Mouse (Mus musculus) hindbrain, embryonic 11.5 days (tissue): ENCODE measurements around the gene Sirt5. TPM values are rescaled to one million over a fixed set of nuclear protein-coding genes. Genes with fewer than 3 reads are reported as not detected.
A peak's percentile ranks its signal among the peaks of the same experiment; 100 is the strongest.

Experiments used
- ATAC-seq: fragments of 200-750 bp; cut with Nextera tagmentation; 2 replicates; pipeline ENCODE4 v1.8.0; 2017; ENCODE audit warnings: mild to moderate bottlenecking, moderate TSS enrichment, moderate library complexity; ENCODE audit not compliant: low FRiP score
- DNase-seq: peaks from one replicate; pipeline ENCODE4 v3.0.0-alpha.2; 2015; ENCODE audit warnings: low spot score
- H3K27ac ChIP-seq: fragments of 300-500 bp; sonication (generic); 2 replicates; pipeline ENCODE4 v1.5.1; 2014; ENCODE audit warnings: mild to moderate bottlenecking, low read depth, low read length
- H3K27me3 ChIP-seq: fragments of 300-500 bp; sonication (generic); 2 replicates; pipeline ENCODE4 v1.6.1; 2014; ENCODE audit warnings: mild to moderate bottlenecking, low read length, moderate library complexity, mixed read lengths; ENCODE audit not compliant: control insufficient read depth, insufficient read depth
- H3K36me3 ChIP-seq: fragments of 300-500 bp; sonication (generic); 2 replicates; pipeline ENCODE4 v1.6.1; 2014; ENCODE audit warnings: mild to moderate bottlenecking, low read length, moderate library complexity, mixed read lengths; ENCODE audit not compliant: control insufficient read depth, insufficient read depth
- H3K4me1 ChIP-seq: fragments of 300-500 bp; sonication (generic); replicated peaks from 2 replicates; pipeline ENCODE4 v1.6.1; 2014; ENCODE audit warnings: low read length, mixed read lengths; ENCODE audit not compliant: control insufficient read depth, insufficient read depth
- H3K4me2 ChIP-seq: fragments of 300-500 bp; sonication (generic); replicated peaks from 2 replicates; pipeline ENCODE4 v1.6.1; 2014; ENCODE audit warnings: mild to moderate bottlenecking, low read depth, low read length
- H3K4me3 ChIP-seq: fragments of 300-500 bp; sonication (generic); 2 replicates; pipeline ENCODE4 v1.5.1; 2014; ENCODE audit warnings: low read depth, low read length
- H3K9ac ChIP-seq: fragments of 300-500 bp; sonication (generic); 2 replicates; pipeline ENCODE4 v1.6.1; 2014; ENCODE audit warnings: low read depth, low read length
- H3K9me3 ChIP-seq: fragments of 300-500 bp; sonication (generic); 2 replicates; pipeline ENCODE4 v1.6.1; 2016; ENCODE audit warnings: low read length; ENCODE audit not compliant: control insufficient read depth
- WGBS: fragments of 180-500 bp; shearing (Covaris S2); extraction: QIAGEN DNeasy Blood & Tissue Kit; methylation state at CpG from one replicate; pipeline ENCODE4 v1.1.7; 2014; 5-methylcytosine and 5-hydroxymethylcytosine counted together
- polyA plus RNA-seq: library from polyadenylated mRNA; unstranded; fragments of >200 nt; fragmentation: Nextera tagmentation; extraction: Ambion mirVana; gene quantifications from 2 replicates; pipeline ENCODE4 v1.2.1, GENCODE M21; 2014

Gene Sirt5
- 23.7 and 25.6 TPM in 2 replicates for polyA plus RNA-seq

DNA sequence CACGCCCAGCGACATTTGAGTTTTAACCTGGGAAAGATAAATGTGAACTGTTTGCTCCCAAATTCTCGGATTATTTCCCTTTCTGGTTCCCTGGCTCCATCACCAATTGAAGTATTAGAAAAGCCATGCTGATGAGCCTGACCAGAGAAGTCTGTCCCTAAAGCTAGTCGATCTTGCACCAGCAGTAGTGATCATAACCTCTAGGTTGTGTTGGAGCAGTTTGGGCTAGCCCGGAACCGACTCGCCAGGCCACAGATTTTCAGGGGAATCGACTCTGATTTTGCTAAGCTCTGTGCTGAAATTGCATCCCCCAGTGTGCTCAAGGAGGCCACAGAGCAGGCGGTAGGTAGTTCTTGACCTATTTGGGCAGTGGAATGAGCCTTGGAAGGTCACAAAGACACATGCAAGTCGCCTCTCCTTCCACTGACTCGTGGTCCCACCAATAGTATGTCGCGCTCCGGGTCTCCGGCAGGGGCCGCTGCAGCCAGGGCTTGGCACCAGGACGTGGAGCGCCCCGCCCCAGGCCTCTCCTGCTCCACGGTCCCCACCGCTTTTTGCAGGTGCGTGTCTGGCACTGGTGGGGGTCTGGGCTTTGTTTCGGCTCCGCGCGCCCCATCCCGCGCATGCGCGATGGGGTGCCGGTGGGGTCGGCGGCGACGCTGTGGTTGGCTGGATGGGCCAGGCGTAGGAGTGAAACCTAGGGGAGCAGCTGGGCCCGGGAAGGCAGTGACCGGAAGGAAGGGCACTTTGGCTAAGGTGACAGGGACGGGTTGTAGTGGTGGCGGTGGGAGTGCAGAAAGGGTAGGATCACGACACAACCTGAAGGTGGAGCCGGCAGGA is at the start of gene Sirt5:
Sirt5 (plus strand) TSS at position 512 of the 840 bp plus-strand sequence.
- Histone ChIP-seq H3K27ac (peak within 1 kb of the TSS; percentile 67), H3K36me3 (no peaks in the 10 kb centered on the region), H3K4me3 (peak within 1 kb of the TSS; percentile 55), H3K4me2 (peak within 1 kb of the TSS; percentile 81), H3K9ac (peak within 1 kb of the TSS; percentile 80), H3K9me3 (no peaks in the 10 kb centered on the region), H3K27me3 (no peaks in the 10 kb centered on the region), H3K4me1 (no peaks in the 10 kb centered on the region)
- ATAC-seq (peak; percentile 96), DNase-seq (peak; percentile 95)
- 14% methylated on average over 42 of the region's 42 CpGs for WGBS

DNA sequence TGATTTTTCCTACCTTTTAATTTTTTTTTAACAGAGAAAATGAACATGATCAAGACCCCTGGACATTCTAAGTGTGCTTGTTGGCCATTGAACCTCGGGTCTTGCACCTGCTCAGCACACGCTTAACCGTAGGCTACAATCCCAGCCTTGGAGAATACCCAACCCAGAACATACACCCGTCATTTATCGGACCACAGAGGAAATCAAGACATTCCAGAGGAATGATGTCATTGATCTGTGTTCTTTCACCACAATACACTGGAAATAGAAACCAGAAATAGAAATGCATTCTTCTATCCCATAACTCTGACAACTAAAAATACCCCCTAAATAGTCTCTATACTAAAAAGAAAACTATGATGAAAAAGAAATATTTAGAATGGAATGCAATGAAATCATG is 47.9 kb upstream of the Sirt5 start:
- no peaks in the 10 kb centered on the region for H3K4me1 ChIP-seq
- H3K4me3 ChIP-seq: no peak overlapping the region
- 75% methylated on average over 5 of the region's 5 CpGs for WGBS
- H3K27ac ChIP-seq: no peak overlapping the region
- ATAC-seq (no peak), DNase-seq (no peak)
- H3K27me3 ChIP-seq: no peaks in the 10 kb centered on the region
- H3K9me3 ChIP-seq: no peaks in the 10 kb centered on the region
- H3K36me3 ChIP-seq: no peaks in the 10 kb centered on the region
- H3K9ac ChIP-seq: no peak overlapping the region
- no peak overlapping the region for H3K4me2 ChIP-seq

GRCm38 (mm10) chr13:43319396-43319795 is 45.9 kb upstream of the Sirt5 start:
- Histone ChIP-seq H3K9me3 (no peaks in the 10 kb centered on the region), H3K4me1 (no peaks in the 10 kb centered on the region), H3K27ac (no peak overlapping the region), H3K4me3 (no peak overlapping the region), H3K4me2 (no peak overlapping the region), H3K9ac (no peak overlapping the region), H3K36me3 (no peaks in the 10 kb centered on the region), H3K27me3 (no peaks in the 10 kb centered on the region)
- DNase-seq (no peak), ATAC-seq (no peak)
- 78% methylated on average over 3 of the region's 3 CpGs for WGBS

- DNase-seq: no peak
These were observed 43.8 kb upstream of the Sirt5 start for GRCm38 (mm10) chr13:43321492-43321891.

GRCm38 (mm10) chr13:43325427-43325826 is 39.9 kb upstream of the Sirt5 start:
- Histone ChIP-seq H3K36me3 (no peaks in the 10 kb centered on the region), H3K9ac (no peak overlapping the region), H3K27ac (no peak overlapping the region), H3K4me3 (no peak overlapping the region), H3K27me3 (no peaks in the 10 kb centered on the region), H3K4me1 (no peaks in the 10 kb centered on the region), H3K9me3 (no peaks in the 10 kb centered on the region), H3K4me2 (no peak overlapping the region)
- DNase-seq (no peak), ATAC-seq (no peak)
- 78% methylated on average over 1 of the region's 1 CpGs for WGBS

More at GRCm38 (mm10) chr13:43321492-43321891, 43.8 kb upstream of the Sirt5 start:
- H3K9ac ChIP-seq: no peak overlapping the region
- H3K9me3 ChIP-seq: no peaks in the 10 kb centered on the region
- 87% methylated on average over 2 of the region's 2 CpGs for WGBS
- no peaks in the 10 kb centered on the region for H3K27me3 ChIP-seq
- H3K4me1 ChIP-seq: no peaks in the 10 kb centered on the region
- no peak overlapping the region for H3K27ac ChIP-seq
- H3K4me3 ChIP-seq: no peak overlapping the region
- H3K4me2 ChIP-seq: no peak overlapping the region
- no peaks in the 10 kb centered on the region for H3K36me3 ChIP-seq
- no peak for ATAC-seq

DNA sequence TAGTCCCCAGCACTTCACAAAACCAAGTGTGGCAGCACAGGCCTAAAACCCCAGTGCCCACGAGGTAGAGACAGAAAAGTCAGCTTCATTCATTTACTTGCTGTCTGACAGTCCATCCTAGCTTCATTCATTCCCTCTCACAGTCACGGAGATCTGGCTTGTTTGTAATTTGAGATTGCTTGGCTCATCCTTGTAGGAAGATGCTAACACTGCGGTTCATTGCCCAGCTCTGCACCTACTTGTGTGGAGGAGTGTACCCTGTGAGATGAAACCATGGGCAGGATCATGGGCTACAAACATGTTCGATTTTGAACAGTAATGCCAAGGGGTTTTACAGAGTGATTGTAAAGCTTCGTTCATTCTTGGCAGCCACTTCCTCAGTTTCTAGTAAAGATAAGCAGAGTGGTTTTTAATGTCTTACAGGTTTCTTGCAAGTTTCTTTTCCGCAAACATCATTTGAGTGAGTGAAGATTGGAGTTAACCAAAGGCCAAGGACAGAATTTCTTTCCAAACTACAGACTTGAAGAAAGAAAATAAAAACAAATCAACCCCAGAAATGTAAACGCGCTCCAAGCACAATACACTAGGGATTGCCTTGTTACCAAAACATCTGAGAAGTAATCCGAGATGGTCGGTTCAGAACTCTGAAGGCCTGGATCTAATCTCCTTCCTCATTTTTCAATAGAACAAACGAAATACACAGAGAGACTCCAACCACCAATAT is 33.4 kb upstream of the Sirt5 start:
- H3K27ac ChIP-seq: no peak overlapping the region
- 58% methylated on average over 11 of the region's 11 CpGs for WGBS
- no peaks in the 10 kb centered on the region for H3K9me3 ChIP-seq
- H3K4me2 ChIP-seq: no peak overlapping the region
- ATAC-seq: no peak
- no peaks in the 10 kb centered on the region for H3K4me1 ChIP-seq
- no peak overlapping the region for H3K9ac ChIP-seq
- H3K27me3 ChIP-seq: no peaks in the 10 kb centered on the region
- no peak for DNase-seq
- no peak overlapping the region for H3K4me3 ChIP-seq
- no peaks in the 10 kb centered on the region for H3K36me3 ChIP-seq

DNA sequence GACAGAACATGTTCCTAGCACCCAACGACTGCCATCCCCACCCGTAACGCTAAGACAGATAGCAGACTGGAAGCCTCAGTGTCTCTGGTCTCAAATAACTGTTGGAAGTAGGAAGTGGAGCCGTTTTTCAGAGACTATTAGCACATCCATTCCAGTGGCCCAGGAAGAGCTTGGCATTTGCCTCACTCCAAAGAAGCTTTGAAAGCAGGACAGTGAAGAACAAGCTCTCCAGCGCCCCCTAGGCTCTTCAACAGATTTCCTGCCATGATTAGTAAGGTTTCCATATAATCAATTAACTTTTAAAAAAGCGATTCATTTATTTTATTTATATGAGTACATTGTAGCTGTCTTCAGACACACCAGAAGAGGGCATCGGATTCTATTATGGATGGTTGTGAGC is 32.7 kb upstream of the Sirt5 start:
- ATAC-seq: no peak
- Histone ChIP-seq H3K9me3 (no peaks in the 10 kb centered on the region), H3K4me1 (no peaks in the 10 kb centered on the region), H3K36me3 (no peaks in the 10 kb centered on the region), H3K4me2 (no peak overlapping the region), H3K27me3 (no peaks in the 10 kb centered on the region), H3K9ac (no peak overlapping the region), H3K4me3 (no peak overlapping the region), H3K27ac (no peak overlapping the region)
- 49% methylated on average over 7 of the region's 7 CpGs for WGBS
- DNase-seq: peak; percentile 55

DNA sequence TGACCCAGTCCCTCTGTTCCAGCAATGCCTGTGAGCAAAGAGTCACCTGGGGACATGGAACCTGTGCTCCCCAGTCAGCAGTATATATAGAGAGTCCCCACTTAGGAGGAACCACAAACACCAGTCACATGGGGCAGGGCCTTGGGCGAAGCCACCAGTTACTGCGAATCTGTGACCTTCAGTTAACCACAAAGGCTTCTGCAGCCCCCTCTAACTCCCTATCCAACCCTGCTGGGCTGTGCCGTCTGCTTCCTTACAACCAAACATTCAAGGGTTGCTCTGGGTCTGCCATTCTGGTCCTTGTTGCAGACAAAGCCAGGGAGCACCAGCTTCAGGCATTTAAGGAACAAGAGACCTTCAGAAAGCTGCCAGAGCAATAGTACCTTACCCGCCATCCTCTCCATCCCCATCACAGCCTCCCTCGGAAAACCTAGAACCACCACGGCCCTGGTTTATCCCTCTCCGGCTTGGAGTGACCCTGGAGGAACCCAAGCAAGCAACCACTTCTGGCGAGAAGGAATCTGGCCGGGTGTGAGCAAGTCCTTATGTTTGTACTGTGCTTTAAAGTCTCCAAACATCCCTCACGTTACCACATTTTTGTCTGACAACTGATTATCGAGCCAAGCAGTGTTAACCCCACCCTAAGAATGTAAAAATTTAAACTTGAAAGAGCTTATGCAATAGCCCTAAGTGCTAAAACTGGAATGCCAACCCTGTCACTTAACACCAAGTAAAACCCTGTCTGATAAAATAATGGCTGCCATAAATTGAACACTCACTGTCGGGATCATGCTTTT is 28.7 kb upstream of the Sirt5 start:
- H3K27ac ChIP-seq: no peak overlapping the region

More for the DNA sequence above, 28.7 kb upstream of the Sirt5 start:
- Histone ChIP-seq H3K4me3 (no peak overlapping the region), H3K36me3 (no peaks in the 10 kb centered on the region), H3K27me3 (no peaks in the 10 kb centered on the region), H3K4me2 (no peak overlapping the region), H3K4me1 (no peaks in the 10 kb centered on the region), H3K9ac (no peak overlapping the region), H3K9me3 (no peaks in the 10 kb centered on the region)
- ATAC-seq (no peak), DNase-seq (no peak)
- 87% methylated on average over 12 of the region's 12 CpGs for WGBS
